Mouse (Mus musculus) ES-Bruce4 (cell line): ENCODE data around the gene Uxt.

Source experiments
- CTCF ChIP-seq: IDR thresholded peaks from one replicate; pipeline ENCODE4 v1.8.1; 2011; ENCODE audit warnings: low read depth, low read length
- EP300 ChIP-seq: IDR thresholded peaks from 2 replicates; pipeline ENCODE4 v1.6.1; 2011; ENCODE audit warnings: low read depth, low read length; ENCODE audit not compliant: insufficient read depth
- POLR2A ChIP-seq: IDR thresholded peaks from one replicate; pipeline ENCODE4 v1.8.1; 2011; ENCODE audit warnings: low read length; ENCODE audit not compliant: insufficient read depth

DNA sequence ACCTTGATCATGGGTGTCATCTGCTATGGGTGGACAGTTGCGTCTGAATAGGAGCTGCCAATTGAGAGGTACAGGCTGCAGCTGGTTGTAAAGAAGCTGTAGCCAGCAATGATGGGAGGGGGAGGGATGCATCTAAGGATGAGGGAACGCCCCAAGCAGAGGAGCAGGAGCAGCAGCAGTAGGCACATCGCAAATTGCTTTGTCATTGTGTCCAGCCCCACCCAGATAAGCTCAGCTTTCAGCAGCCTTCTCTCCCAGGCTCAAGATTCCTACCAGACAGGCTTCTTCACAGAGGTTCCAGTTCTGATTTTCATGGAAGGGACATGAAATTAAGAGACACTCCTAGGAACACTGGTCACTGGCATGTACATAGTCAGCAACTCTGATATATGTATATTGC lies 51.7 kb downstream of the Uxt start:
- TF ChIP-seq EP300 (peak; percentile 90; the same call in 1 of the 2 replicates), POLR2A (no peak), CTCF (no peak)
